8 mouse cellular contexts compared by ENCODE assay signal in the genomic region with DNA sequence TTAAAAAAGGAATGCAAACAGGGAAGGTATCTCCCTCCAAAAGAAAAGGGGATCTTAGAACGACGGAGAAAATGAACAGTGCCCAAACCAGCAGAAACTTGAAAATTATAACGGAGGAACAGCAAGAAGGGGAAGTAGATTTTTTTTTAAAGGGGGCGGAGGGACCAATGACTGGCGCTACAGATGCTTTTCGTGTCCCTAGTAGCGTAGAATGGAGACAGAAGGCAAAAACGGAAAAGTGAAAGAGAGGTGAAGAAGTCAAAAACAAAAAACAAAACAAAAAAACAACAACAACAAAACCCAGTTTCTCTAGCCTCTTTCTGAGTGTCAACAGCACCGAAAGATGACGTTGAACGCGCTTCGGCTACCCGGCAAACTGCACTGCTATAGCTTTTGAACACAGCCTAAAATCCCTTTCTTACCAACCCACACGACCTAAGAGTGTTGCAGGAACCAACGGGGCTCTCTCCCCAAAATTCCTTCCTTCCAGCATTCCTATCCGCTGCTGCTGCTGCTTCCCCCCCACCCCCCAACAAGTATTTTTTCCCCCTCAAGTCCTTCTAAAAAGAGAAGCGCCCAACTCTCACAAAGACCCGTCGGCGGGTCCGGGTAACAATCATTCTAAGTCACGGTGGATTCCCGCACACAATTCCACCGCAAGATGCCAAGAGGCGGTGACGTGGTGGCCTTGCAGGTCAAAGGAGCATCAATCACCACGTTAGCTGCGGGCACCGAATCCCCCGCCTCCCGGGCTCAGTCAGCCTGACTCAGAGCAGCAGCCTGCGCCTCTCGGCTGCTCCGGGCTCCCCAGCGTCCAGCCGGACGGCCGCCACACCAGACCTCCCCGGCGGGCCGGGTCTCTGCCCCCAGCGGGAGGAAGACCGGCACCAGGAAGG. TPM values are rescaled to one million over a fixed set of nuclear protein-coding genes. Genes with fewer than 3 reads are reported as not detected.
A peak's percentile ranks its signal among the peaks of the same experiment; 100 is the strongest.
DNase-seq lines count a peak whose midpoint lies in the region; ATAC-seq and TF ChIP-seq lines count a peak whose summit lies in the region.

No protein-coding gene starts in this region.

- H3K27ac ChIP-seq in bone marrow macrophage, adult 2 months (ENCODE audit: insufficient read depth, low read depth, low read length): peak overlapping the region; percentile 86
- peak overlapping the region; percentile 96 for H3K27ac ChIP-seq in forebrain, embryonic 10.5 days
- H3K27ac ChIP-seq in hindbrain, embryonic 16.5 days (ENCODE audit: low read depth, low read length): peak overlapping the region; percentile 94
- peak overlapping the region; percentile 82 for H3K27ac ChIP-seq in liver, embryonic 14.5 days

- H3K9ac ChIP-seq in hindbrain, embryonic 16.5 days (ENCODE audit: low read depth, low read length): peak overlapping the region; percentile 98
- peak overlapping the region; percentile 98 for H3K9ac ChIP-seq in liver, embryonic 14.5 days (replicated peaks)

- ATAC-seq in hindbrain, embryonic 16.5 days: peak; percentile 38
- peak; percentile 40 for ATAC-seq in liver, embryonic 14.5 days (ENCODE audit: insufficient read depth)

- WGBS in forebrain, embryonic 10.5 days: under 1% methylated on average over 44 of the region's 44 CpGs
- under 1% methylated on average over 43 of the region's 44 CpGs for WGBS in hindbrain, embryonic 16.5 days
- WGBS in liver, embryonic 14.5 days (ENCODE audit: insufficient replicate concordance): under 1% methylated on average over 44 of the region's 44 CpGs

- TF ChIP-seq POLR2A in bone marrow macrophage, adult 2 months (IDR thresholded peaks at IDR 0.05; ENCODE audit: borderline replicate concordance, low read depth, low read length): no peak

- TF ChIP-seq CTCF in bone marrow macrophage, adult 2 months (IDR thresholded peaks at IDR 0.05; ENCODE audit: low read depth, low read length): no peak
- TF ChIP-seq CTCF in liver, embryonic 14.5 days (IDR thresholded peaks at IDR 0.05; ENCODE audit: low read depth): no peak

- TF ChIP-seq EP300 in liver, embryonic 14.5 days (IDR thresholded peaks at IDR 0.05; ENCODE audit: low read depth): no peak

- no peaks in the 10 kb centered on the region for H3K9me3 ChIP-seq in forebrain, embryonic 10.5 days
- no peaks in the 10 kb centered on the region for H3K9me3 ChIP-seq in hindbrain, embryonic 16.5 days (ENCODE audit: control insufficient read depth, low read length)
- no peaks in the 10 kb centered on the region for H3K9me3 ChIP-seq in liver, embryonic 14.5 days (ENCODE audit: control insufficient read depth, low read length)

- peak; percentile 25 for DNase-seq in right cerebral cortex, postnatal 14 days
- no peak for DNase-seq in right cerebral cortex, adult 2 months (ENCODE audit: low spot score in 2 of 2)
- DNase-seq in forebrain, embryonic 10.5 days (ENCODE audit: extremely low spot score, low spot score): peak; percentile 58
- no peak for DNase-seq in liver, embryonic 14.5 days (ENCODE audit: low read depth in 3 of 3, low spot score in 3 of 3)
- DNase-seq in natural killer cell, adult 2 months (ENCODE audit: low spot score in 2 of 2): peak; percentile 52 to 59
- peak; percentile 31 for DNase-seq in thymus, postnatal 4 days

- no peaks in the 10 kb centered on the region for H3K36me3 ChIP-seq in forebrain, embryonic 10.5 days (replicated peaks)
- no peaks in the 10 kb centered on the region for H3K36me3 ChIP-seq in hindbrain, embryonic 16.5 days (ENCODE audit: control insufficient read depth, insufficient read depth, low read length)
- no peaks in the 10 kb centered on the region for H3K36me3 ChIP-seq in liver, embryonic 14.5 days (replicated peaks; ENCODE audit: control insufficient read depth, insufficient read depth, low read depth)

- H3K27me3 ChIP-seq in forebrain, embryonic 10.5 days (ENCODE audit: poor library complexity, severe bottlenecking): no peaks in the 10 kb centered on the region
- H3K27me3 ChIP-seq in hindbrain, embryonic 16.5 days (replicated peaks; ENCODE audit: control insufficient read depth, insufficient read depth, low read length): no peaks in the 10 kb centered on the region; the same call in 1 of the 2 replicates
- no peaks in the 10 kb centered on the region for H3K27me3 ChIP-seq in liver, embryonic 14.5 days (ENCODE audit: control insufficient read depth, insufficient read depth, low read length)

- H3K4me1 ChIP-seq in bone marrow macrophage, adult 2 months (ENCODE audit: control insufficient read depth, insufficient read depth, low read length): peaks cover 20% of the 10 kb centered on the region
- H3K4me1 ChIP-seq in forebrain, embryonic 10.5 days: peaks cover 38% of the 10 kb centered on the region
- H3K4me1 ChIP-seq in hindbrain, embryonic 16.5 days (ENCODE audit: control insufficient read depth, insufficient read depth, low read depth, low read length): peaks cover 18% of the 10 kb centered on the region
- H3K4me1 ChIP-seq in liver, embryonic 14.5 days (replicated peaks; ENCODE audit: control insufficient read depth in 2 of 2, insufficient read depth in 2 of 2, low read length in 1 of 2): peaks cover 17 to 33% of the 10 kb centered on the region in 2 experiments

- peak overlapping the region; percentile 91 for H3K4me2 ChIP-seq in hindbrain, embryonic 16.5 days (ENCODE audit: low read length)
- peak overlapping the region; percentile 92 for H3K4me2 ChIP-seq in liver, embryonic 14.5 days (ENCODE audit: low read depth)

- H3K4me3 ChIP-seq in bone marrow macrophage, adult 2 months (ENCODE audit: insufficient read depth, low read length): peak overlapping the region; percentile 70
- H3K4me3 ChIP-seq in forebrain, embryonic 10.5 days: peak overlapping the region; percentile 99
- H3K4me3 ChIP-seq in hindbrain, embryonic 16.5 days (ENCODE audit: low read length): peak overlapping the region; percentile 99
- H3K4me3 ChIP-seq in liver, embryonic 14.5 days (ENCODE audit: insufficient read depth in 1 of 2, low read depth in 2 of 2, low read length in 2 of 2): peak overlapping the region; percentile 97 to 99

RNA-seq across cellular contexts. Expression of a gene that starts 0.8 kb away (rescaled TPM):
- 251 and 274 TPM in 2 replicates for polyA plus RNA-seq in bone marrow macrophage, adult 2 months (2012; ENCODE audit: insufficient read depth, insufficient read length, missing spikeins)
- 74.4 and 79.6 TPM in 2 replicates for polyA plus RNA-seq in forebrain, embryonic 10.5 days (2016; fragmentation: Nextera tagmentation; extraction: Ambion mirVana)
- polyA plus RNA-seq in hindbrain, embryonic 16.5 days (2015; fragmentation: Nextera tagmentation; extraction: Ambion mirVana): 183 and 193 TPM in 2 replicates
- polyA plus RNA-seq in liver, embryonic 14.5 days (2012; rRNA removed): 15.7 and 22.4 TPM in 2 replicates
- polyA plus RNA-seq in liver, embryonic 14.5 days (2014; fragmentation: Nextera tagmentation; extraction: Ambion mirVana): 26.0 and 30.1 TPM in 2 replicates

RNA-seq across cellular contexts. Expression of a gene that starts 57.7 kb away (rescaled TPM):
- polyA plus RNA-seq in bone marrow macrophage, adult 2 months (2012; ENCODE audit: insufficient read depth, insufficient read length, missing spikeins): 18.0 and 21.7 TPM in 2 replicates
- polyA plus RNA-seq in forebrain, embryonic 10.5 days (2016; fragmentation: Nextera tagmentation; extraction: Ambion mirVana): 36.8 and 38.1 TPM in 2 replicates
- polyA plus RNA-seq in hindbrain, embryonic 16.5 days (2015; fragmentation: Nextera tagmentation; extraction: Ambion mirVana): 22.0 and 29.0 TPM in 2 replicates
- polyA plus RNA-seq in liver, embryonic 14.5 days (2012; rRNA removed): 11.0 and 13.8 TPM in 2 replicates
- 3.7 and 6.1 TPM in 2 replicates for polyA plus RNA-seq in liver, embryonic 14.5 days (2014; fragmentation: Nextera tagmentation; extraction: Ambion mirVana)

Comparison
In these comparisons a context has a peak if more than half of its experiments do, and no peak if none do; other contexts are left out.
1. DNase-seq: peak in right cerebral cortex, postnatal 14 days (single experiment), forebrain, embryonic 10.5 days (single experiment), natural killer cell, adult 2 months (2 of 2) and thymus, postnatal 4 days (single experiment); none in right cerebral cortex, adult 2 months (0 of 2) and liver, embryonic 14.5 days (0 of 3).
2. Peak in every context shown above with its lines, with median percentiles within 50 percentile points of each other: H3K27ac ChIP-seq and H3K4me3 ChIP-seq.